Mouse (Mus musculus) layer of hippocampus, adult 9-10 months (tissue): ENCODE data around the gene Hoxa3.

Experiments
- DNase-seq: peaks from one replicate; pipeline ENCODE4 v3.0.0; 2022; ENCODE audit warnings: low spot score

Gene Hoxa3

DNA sequence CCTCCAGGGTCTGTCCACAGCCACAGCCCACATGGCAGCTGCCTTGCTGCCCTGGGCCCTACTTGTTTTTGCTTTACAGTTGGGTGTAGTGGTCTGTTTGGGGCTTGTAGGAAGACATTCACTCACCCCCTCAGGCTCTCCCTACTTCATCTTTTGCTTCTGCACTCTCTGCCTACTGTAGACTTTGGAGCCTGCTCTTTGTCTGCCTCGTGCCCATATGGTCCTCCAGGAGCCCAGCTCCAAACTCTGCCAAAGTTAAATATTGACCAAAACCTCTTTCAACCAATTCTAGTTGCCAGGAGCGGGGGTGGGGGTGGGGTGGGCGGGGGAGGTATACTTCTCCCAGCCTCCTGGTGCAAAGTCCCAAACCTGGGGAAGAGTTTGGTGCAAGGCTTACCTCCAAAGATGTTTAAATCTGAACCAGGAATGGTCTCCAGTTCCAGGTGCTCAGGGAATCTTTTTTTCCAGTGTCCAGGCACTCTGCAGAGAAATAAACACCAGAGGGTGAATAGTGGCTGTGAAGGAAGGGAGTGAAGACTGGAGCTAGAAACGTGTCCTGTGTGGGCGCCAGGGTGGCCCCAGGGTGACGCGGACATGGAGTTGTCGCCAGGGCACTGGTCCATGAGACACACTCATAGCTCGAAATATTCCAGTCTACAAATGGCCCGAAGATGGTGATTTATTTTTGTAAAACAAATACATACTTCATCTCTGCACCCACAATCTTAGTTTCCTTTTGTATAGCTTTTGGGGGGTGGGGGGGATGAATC is 29.6 kb downstream of the Hoxa3 start:
- DNase-seq = no peak

DNA sequence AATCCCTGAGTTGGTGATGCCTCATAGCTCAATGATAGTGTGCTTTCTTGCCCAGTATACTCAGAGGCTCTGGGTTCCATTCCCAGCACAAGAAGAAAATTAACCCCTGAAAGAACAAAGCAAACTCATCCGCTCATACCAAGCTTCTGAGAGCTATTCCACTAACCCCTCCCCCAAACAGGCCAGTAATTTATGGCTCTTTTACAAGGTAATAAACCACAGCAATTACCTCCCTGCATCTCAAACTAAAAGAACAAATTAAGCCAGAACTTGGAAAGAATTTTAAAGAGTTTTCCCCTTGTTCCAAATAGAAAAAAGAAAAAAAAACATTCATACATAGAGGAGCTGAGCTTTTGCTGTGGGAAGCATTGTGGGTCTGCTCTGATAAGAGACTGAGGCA is 30.3 kb downstream of the Hoxa3 start:
- no peak for DNase-seq

DNA sequence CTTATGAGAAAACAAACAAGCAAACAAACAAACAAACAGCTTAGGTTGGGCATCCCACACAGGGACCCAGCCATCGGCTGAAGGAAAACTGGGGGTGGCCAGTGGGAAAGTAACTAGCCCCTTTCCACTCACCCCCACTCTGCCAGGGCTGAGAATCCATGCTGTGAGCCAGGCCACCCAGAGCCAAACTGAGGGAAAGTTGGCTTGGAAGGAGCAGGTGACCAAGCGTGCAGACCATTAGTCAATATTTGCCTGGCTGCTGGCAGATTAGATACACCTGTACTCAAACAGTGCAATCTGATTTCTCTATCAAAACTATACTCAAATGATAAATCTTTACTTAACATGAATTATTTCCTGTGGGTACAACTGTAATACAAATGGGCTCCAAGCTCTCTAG is 31.1 kb downstream of the Hoxa3 start:
- no peak for DNase-seq

DNA sequence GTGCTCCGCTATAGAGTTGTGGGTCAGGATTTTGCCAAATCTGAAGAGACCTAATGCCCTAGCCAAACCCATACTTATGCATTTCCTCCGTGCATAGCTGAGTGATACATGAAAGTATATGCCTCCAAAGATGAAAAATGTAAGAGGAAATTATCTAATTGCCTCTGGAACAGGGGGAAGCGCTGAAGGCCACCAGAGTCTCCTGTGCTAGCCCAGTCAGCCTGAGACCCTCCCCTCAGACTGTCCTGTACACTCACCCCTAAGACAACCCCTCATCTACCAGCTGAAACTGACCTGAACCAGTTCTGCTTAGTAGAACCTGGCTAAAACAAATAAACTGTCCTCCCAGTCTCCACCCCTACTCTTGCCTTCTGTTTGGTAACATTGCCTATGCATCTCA is 32.4 kb downstream of the Hoxa3 start:
- DNase-seq = no peak

DNA sequence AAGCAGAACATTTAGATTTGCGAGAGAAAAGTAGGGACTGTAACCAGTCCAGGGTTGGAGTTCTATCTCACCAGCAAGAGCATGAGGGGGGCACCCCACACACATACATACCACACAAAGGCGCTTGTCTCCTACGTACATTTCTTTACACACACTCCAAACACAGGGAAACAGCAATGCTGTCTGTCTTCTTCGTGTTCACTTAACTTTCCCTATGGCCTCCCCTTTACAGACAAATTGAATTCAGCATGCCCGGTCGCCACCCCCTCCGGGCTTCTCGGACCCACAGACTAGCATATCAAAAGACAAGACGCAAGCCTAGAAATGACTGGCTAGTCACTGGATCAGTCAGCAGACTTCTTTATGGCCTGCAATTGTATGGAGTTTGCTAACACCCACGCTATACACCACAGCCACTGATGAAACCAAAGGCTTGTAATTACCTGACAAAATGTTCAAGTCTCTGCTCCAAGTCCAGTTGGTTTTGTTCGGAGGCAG is 32.9 kb downstream of the Hoxa3 start:
- no peak for DNase-seq

DNA sequence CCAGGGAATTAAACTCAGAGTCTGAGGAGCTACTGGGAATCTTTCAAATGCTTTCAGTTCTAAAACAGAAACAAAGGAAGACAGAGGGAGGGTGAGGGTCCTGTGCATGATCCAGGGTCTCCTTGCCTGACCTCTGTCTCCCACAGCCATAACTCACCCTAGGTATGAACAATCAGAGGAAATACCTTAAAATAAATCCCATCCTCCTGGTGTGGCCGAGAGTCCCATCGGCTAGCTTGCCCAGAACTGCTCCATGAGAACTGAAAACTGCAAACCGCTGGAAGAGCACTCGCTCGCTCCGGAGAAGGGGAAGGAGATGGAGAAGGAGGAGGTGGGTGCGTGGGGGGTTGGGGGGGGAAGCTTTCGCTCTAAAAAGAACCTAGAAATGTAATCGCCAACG is 33.4 kb downstream of the Hoxa3 start:
- DNase-seq = no peak

DNA sequence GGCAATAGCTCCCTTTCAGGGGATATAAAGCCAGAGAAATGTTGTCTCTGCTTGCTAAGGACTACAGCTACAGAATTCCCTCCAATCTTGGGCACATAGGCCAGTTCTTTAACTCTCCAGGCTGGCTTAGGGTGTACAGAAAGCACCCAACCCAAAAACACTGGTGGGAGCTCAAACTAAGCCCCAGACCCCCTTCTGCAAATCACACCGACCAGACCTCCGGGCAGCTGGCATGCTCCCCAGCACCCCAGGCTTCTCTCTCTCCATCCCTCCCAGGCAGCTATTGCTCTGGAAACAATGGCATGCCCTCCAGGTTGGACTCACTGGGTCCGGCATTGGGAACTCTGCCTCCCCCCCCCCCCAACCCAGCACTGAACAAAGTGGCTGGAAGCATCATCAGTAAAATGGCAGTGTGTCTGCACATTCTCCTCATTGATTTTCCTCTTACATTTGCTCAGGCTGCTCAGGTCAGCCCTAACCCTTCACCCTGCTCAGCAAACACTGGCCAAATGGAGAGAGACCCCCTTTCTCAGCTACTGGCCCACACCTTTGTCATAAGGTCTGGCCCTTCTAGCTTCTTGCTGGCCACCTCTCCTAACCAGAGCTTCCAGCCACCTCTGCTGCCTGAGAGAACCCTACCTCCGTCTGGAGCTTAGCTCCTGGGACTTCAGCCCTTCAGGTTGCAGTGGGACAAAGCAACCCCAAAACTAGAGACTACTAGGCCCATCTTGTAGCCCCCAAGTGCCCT is 34.0 kb downstream of the Hoxa3 start:
- DNase-seq = no peak

DNA sequence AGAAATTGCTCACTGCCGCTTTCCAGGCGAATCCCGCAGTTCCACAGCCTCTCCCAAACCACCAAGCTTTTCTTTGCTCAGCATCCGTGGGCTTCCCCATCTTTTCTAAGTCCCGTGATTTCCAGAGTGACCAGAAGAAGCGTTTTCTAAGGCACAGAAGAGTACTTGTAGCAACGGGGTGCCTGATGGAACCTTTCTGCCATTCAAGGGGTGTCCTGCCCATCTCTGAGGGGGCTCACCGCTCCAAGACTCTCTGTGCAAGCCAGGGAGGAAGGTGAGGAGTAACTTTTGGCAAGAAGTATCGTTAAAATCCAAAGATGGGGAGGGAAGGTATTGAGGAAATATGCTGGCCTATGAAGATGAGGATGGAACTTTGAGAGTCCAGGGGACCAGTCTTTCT is 35.3 kb downstream of the Hoxa3 start:
- DNase-seq = no peak

DNA sequence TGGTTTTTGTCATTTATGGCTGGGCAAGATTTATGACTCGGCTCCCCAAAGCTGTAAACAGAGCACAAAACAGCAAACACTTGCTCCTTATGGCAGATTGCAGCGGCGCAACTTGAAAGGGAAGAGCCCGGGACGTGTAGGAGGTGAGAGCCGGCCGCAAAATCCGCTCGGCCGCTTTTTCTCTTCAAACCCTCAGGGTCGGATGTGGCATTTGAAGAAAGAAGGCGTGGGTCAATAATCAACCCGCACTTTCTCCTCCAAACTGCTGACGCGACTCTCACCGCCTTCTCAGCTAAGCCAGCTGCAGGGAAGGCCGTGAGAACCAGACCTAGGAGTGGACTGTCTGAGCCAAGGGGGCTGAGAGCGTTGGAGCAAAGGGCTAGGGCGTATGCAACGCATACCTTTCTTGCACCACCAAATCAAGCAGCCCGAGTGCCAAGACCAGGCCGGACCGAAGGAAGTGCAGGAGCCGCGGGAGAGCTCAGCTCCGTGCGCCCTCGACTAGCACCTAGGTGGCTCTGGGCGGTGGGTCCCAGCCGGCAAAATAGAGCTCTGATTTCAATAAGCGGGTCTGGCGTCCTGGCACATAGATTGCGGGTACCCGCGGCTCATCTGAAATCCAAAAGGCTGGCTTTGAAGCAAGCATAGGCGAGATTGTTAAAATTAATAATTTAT is 35.9 kb downstream of the Hoxa3 start, which contains the start of gene 5730596B20Rik:
Gene 5730596B20Rik, plus strand, starts transcription at position 438 of the 675 bp plus-strand sequence.
- DNase-seq = no peak

DNA sequence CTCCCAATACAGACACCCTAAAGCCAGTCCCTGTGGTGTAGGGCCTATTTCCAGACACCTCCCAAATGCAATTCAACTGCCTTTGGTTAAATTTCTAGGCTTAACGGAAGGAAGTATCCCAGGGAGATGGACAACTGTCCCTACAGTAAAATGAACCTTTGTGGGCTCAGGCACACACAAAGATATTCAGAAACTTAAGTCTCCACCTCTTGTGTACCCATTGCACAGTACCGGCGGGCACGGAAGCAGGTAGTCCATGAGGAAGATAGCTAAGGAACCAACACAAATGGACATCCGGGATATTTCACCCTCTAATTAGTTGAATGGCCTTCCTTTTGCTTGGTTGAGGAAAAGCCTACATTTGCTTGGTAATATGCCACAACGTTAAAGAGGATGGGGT is 36.7 kb downstream of the Hoxa3 start:
- no peak for DNase-seq

DNA sequence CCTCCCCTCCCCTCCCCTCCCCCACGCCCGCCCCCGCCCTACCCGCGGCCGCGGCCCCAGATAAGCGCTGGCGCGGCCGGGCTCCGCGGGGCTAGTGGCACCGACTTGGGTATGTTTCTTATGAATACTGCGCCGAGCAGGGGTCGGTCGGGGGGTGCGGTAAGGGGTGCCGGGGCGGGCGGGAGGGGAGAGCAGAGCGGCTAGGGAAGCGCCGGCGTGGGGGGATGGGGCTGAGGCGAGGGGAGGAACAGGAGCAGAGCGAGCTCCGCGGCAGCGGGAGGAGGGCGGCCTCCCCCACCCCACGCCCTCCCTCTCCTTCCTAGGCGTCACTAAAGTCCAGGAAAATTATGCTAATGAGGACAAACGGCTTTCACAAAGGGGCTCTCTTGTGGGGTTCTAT is 37.3 kb downstream of the Hoxa3 start:
- no peak for DNase-seq

DNA sequence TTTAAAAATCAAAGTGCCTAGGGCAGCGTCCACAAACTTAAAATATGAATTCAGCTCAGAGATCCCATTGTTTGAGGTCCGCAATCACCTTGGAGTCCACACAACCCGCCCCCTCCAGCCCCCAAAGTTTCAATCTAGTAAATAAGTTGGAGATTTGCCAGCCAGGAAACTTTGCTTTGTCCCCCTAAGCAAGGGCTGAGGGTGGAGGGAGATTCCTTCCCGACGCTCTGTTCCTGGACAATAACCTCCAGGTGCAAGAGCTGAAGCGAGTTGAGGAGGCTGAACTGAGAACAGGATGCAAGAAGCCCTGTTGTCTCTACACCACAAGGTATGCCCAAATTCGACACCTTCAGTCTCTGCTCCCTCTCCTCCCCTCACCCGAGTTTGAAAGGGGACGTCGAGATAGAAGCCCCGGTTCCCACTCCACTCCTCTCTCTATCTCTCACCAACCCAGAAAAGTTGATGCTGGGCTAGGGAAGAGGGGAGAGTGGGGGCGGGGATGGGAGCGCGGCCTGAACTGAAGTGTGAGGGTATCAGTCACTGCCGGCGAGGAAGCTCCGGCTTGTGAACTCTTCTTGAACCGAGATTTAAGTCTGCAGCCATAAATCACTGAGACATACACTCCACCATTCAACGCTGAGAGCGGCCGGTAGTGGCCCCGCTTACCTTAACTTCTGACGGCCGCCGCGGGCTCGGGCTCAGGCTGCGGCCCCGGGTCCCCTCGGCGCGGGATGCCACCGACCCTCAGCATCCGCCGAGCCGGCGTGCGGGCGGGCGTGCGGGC is 38.0 kb downstream of the Hoxa3 start:
- DNase-seq = no peak

DNA sequence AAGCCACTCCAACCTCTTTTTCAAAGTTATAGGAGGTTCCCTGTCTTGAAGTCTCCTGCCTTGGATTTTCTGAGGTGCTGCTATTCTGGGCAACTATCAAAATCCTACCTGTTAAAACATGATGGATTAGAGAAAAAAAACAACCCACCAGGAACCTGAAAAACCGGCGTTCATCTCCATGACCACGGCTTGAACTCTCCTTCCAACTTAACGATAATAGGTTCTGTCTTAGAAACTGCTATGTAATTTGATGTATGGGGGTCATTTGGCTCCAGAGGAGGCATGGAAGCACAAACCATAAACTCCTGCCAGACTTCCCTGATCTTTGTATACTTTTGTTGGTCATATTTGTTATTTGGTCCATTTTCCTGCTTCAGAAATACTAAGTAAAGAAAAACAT is 39.5 kb downstream of the Hoxa3 start:
- no peak for DNase-seq

DNA sequence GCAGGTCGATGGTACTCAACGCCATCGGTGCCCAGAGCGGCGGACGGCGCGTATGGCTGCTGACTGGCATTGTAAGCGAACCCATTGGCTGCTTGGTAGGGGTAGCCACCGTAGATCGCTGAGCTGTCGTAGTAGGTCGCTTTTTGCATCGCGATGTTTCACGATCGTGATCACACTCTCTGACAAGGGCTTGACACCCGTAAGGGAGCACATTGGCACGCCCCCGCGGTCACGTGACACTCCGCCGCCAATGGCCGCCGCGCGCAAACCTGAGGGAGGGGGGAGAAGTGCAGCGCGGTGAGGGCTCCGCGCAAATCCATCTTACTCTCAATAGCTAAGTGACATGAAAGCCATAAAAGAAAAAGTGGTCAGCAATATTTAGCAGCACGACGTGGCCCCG is 40.6 kb downstream of the Hoxa3 start:
- DNase-seq = no peak

DNA sequence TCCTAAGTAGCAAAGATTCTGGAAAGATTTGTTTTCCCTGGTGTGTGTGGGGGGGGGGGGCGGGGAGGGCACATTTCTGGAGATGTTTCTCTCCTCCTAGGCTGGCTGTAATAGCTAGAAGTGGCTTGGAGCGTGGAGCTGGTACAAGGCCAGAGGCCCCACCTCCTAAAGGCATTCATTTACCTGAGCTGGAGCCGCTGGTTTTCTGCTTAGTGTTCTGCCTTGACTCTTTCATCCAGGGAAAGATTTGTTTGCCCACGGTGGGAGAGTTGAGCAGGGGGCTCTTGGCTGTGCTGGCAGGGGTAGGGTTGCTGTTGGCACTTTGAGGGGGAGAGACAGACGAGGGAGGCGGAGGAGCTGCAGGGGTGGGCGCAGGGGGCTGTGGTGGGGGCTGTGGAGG is 41.2 kb downstream of the Hoxa3 start:
- DNase-seq = no peak

DNA sequence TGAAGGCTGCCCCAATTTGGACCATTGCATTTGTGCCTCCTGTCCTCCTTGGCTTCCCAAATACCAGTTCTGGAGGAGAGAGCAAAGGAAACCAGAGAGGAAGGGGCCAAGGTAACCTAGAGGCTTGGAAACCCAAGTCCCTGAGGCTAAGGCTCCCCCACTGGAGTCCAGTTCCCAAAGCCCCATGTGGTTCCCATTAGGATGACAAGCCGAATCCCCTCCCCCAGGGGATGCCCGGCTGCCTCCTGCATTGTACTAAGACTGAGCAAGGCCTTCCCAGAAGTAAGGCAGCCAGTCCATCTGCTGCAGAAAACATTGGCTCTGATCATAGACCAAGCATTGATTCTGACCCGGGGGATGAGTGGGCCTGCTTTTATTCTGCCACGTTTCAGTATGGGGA is 41.8 kb downstream of the Hoxa3 start:
- no peak for DNase-seq

DNA sequence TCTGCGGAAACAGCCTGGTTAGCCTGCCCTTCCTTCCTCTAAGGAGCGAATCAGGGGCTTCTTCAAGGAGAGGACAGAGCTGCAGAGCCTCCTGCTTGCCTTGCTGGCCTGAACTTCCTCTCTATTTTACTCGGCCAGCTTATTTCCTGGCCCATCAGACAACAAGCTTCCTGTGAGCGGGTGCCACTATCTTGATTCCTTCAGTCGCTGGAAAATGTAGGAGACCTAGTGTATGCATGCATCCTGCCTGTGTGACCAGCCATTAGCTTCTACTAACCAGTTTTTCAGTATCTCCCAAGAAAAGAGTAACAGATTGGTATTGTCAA is 42.3 kb downstream of the Hoxa3 start:
- DNase-seq = no peak

DNA sequence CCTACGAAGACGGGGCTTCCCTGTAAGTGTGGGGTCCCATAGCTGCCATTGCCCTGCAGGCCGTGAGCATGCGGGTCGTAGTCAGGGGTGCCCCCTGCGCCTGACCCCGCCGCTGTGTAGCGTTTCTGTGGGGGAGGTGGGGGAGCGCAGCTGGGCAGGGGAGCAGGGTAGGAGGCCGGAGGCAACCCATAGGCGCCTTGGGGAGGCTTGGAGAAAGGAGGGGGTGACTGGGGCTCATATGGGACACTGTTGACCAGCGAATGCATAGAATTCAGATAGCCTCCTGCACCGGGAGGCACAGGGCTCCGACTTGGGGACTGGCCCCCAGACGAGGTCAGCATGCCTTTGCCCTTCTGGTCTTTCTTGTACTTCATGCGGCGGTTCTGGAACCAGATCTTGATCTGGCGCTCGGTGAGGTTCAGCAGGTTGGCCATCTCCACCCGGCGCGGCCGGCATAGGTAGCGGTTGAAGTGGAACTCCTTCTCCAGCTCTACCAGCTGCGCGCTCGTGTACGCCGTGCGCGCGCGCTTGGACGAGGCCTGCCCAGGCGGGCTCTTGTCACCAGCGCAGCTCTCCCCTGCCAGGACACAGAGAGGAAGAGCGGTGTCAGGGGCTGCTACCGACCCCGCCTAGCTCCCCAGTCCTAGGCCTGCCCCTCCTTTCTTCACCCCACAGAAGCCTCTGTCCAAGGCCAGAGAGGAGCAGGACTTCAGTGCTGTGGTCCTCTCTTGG is 42.8 kb downstream of the Hoxa3 start:
- no peak for DNase-seq

DNA sequence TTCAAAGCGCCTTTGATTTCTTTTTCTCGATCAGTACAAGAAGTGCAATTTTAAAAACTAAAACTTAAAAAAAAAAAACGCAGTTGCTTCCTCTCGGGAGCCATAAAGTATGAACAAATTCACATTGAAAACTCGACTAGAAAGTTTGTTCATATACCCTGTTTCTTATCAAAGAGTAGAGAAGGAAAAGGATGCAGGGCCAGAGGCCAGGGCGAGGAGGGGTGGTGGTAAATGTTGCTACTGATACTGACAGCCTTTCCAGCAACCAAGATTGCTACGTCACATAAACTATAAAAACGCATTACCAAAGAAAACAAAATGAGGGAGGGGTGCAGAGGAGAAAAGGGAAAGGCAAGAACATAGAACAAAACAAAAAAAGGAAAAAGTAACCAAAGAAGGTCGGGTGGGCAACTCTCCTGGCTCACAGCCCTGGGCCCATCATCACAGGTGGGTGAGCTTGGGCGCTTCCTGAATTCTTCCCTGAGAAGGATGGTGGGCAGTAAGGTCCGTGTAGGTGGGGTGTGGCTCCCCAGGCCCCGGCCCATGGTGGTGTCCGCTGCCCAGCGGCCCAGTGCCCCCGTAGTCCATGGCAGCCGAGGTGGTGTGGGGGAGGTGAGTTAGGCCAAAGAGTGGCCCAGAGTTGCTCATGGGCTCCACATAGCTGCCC is 43.5 kb downstream of the Hoxa3 start:
- DNase-seq = no peak

DNA sequence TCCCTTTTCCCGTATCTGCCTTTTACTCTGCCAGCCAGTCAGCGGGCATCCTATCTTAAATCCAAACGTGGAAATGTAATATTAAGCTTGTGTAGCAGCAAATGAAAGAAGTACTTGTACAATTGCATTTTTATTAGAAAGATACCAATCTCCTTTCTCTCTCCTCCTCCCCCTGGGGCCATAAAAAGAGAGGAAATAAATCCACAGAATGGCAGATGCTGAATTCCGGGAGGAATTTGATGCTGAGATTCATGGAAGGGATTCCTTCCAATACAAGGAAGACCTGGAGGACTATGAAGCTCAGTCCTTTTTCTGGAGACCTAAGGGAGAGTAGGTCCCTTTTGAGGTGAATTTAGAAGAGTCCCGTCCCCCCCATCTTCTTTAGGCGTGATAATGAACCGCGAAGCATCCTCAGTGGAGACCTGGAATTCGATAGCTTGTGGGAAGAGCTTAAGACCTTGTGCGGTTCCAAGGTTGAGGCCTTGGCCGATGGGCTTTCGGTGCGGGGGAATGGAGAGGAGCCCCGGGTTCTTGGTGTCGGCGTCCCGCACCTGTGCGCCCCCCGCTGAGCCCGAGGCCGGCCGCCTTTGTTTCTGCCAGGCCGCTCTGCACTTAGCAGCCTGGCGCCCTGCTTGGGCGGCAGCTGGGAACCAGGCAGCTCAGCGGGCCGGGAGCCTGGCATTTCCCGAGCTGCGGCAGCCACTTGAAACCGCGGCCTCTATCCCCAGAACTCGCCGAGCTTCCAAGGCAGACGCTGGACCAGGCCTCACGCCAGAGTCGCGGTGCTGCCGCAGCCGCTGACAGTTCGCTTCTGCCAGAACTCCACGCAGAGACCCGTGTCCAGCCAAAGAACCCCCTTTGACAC is 44.7 kb downstream of the Hoxa3 start:
- DNase-seq = no peak
